Mouse (Mus musculus): ENCODE data around the gene Cyp17a1.

GRCm38 (mm10) chr19:46697840-46698517, 25.0 kb upstream of the Cyp17a1 start:
- no peak for TF ChIP-seq CTCF (IDR thresholded peaks at IDR 0.05; ENCODE audit: low read depth, low read length)
- no peak for TF ChIP-seq POLR2A (IDR thresholded peaks at IDR 0.05; ENCODE audit: extremely low read depth, insufficient read depth, low read length)

Measured in liver, adult 2 months (tissue).